Mouse (Mus musculus): ENCODE results near the gene Baiap3. TPM values are rescaled to one million over a fixed set of nuclear protein-coding genes. Genes with fewer than 3 reads are reported as not detected.
"Not testable (repeated sequence)": the region's sequence is repeated elsewhere in the genome, so short reads cannot be mapped to it uniquely, and the experiment has no call there.

The Baiap3 gene
- polyA plus RNA-seq, 1 experiment from 2014 or later = 0.42 TPM

DNA sequence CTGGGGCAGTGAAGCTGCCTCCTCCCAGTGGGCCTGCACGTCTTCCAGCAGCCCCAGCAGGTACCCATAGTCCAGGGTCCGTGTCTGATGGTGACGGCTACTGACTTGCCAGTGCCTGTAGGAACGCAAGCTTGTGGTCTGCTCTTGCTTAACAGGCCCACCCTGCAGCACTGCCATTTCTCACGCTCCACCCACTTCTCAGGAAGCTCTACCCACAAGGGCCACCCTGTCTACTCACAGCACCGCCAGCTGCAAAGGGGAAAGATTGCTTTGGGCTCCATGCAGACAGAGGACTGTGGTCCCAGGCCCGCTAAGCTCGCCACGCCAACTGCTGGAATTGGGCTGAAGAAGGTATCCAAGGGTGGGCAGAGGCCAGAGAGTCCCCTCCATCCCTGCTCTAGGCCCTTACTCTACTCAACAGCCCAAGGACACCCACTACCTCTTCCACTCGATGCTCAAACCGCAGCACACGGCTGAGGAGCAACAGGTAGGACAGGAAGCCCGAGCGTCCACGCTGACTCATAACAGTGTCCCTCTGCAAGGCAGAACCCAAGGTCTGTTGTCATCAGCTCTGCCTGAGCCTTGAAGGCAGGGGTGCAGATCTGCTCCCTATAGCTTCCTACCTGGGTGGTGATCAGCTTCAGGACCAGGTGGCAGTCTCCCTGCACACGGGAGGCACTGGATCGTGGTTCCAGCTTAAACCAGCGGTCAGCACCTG lies 8.0 kb downstream of the Baiap3 start:
- Histone ChIP-seq H3K4me1 (replicated peaks) (no peaks in the 10 kb centered on the region), H3K27me3 (replicated peaks) (peaks cover 57% of the 10 kb centered on the region), H3K4me2 (no peak overlapping the region), H3K27ac (ENCODE audit: poor library complexity, severe bottlenecking) (no peak overlapping the region), H3K4me3 (no peak overlapping the region), H3K9me3 (replicated peaks) (no peaks in the 10 kb centered on the region), H3K9ac (no peak overlapping the region; the same call in 1 of the 2 replicates), H3K36me3 (peaks cover 19% of the 10 kb centered on the region)
- 74% methylated on average over 18 of the region's 18 CpGs for WGBS
- ATAC-seq (ENCODE audit: insufficient number of reproducible peaks, low FRiP score) = no peak

DNA sequence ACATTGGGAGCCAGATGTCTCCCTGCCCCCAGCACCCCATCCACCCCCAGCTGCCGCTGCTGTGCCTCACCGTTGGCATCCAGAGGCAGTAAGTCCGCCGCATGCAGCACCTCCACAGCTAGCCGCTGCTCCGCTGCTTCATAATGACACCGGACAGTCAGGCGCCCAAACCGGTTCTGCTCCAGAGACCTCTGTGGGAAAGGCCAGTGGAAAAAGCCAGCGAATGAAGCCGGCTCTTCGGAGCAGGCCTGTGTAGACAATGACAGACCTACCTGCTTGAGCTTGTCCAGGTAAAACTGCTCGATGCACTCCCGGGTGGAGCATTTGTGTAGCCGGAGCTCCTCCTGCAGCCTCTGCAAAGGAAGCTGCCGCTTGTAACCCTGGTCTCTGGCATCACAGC lies 11.9 kb downstream of the Baiap3 start:
- Histone ChIP-seq H3K27me3 (replicated peaks) (peaks cover 25% of the 10 kb centered on the region), H3K4me2 (no peak overlapping the region), H3K4me1 (replicated peaks) (peaks cover 16% of the 10 kb centered on the region), H3K27ac (ENCODE audit: poor library complexity, severe bottlenecking) (no peak overlapping the region), H3K9me3 (replicated peaks) (no peaks in the 10 kb centered on the region), H3K4me3 (no peak overlapping the region), H3K36me3 (peaks cover 34% of the 10 kb centered on the region), H3K9ac (no peak overlapping the region)
- 80% methylated on average over 16 of the region's 16 CpGs for WGBS
- ATAC-seq (ENCODE audit: insufficient number of reproducible peaks, low FRiP score) = no peak

DNA sequence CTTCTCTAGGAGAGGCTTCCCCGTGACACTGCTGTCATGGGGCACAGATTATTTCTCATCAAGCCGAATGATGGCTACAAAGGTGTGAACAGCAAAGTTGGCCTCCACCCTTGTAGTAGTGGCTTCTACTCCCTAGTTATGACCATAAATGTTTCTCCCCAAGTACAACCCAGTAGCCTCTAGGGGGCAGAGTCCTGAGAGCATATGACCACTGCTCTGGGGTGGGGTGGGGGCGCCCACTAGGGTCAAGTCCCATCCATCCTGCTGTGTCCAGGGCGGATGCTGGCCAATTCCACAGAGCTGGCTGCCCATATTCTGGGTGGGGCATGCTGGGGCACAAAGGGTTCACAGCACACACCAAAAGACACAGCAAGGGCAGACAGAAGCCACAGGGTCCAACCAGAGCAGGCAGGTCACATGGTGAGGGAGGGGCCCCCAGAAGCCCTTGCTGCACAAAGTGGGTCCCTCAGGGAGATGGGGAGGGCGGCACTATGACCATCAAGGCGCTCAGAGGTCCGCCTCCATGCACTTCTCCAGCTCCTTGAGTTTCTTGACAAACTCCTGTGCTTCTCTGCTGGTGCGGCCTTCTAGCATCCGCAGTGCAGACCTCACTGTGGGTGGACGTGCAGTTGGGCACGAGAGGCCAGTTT lies 12.9 kb downstream of the Baiap3 start:
- Histone ChIP-seq H3K4me2 (no peak overlapping the region), H3K4me1 (replicated peaks) (peaks cover 20% of the 10 kb centered on the region), H3K27ac (ENCODE audit: poor library complexity, severe bottlenecking) (no peak overlapping the region), H3K27me3 (replicated peaks) (peaks cover 15% of the 10 kb centered on the region), H3K9ac (no peak overlapping the region), H3K4me3 (no peak overlapping the region), H3K36me3 (peaks cover 34% of the 10 kb centered on the region), H3K9me3 (replicated peaks) (no peaks in the 10 kb centered on the region)
- no peak for ATAC-seq (ENCODE audit: insufficient number of reproducible peaks, low FRiP score)
- 88% methylated on average over 11 of the region's 11 CpGs for WGBS

DNA sequence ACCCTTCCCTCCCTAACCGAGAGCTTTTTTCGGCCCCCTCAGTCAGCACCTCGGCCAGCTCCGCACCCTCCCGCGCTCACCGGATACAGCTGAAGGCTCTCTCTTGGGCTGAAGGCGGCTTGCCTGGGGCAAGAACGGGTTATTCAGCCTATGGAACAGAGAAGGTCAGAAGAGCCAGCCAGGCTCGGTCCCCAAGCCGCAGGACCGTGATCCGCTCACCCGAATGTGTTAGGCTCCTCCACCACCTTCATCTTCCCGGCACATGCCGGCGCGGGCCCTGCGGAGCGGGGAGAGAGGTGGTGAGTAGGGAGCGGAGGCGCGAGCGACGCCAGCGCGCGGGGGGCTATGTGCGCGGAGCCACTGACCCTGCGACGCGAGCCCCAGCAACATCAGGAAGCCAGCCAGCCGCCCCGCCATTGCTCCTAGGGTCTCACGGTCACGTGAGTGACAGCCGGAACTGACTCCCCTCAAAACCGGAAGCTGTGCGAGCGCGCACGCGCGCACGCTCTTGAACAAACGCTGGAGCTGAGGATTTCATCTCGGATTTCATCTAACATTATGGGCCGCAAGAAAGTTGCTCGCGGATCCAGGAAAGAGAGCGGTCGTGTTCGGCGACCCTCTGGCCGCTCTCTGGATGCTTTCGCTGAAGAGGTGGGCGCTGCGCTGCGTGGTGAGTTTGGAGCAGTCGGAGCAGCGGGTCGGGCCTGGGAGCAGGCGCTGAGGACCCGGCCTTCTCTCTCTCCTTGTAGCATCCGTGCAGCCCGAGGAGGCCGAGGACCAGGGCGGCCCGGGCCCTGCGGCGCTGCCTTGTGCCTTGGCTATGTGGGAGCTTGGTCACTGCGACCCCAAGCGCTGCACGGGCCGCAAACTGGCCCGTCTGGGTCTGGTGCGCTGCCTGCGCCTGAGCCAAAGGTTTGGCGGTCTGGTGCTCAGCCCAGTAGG lies 16.2 kb downstream of the Baiap3 start, which contains the start of the genes Gnptg and Tsr3:
TSS of gene Gnptg (minus strand) at position 430 of the 942 bp plus-strand sequence.
TSS of gene Tsr3 (plus strand) at position 476 of the 942 bp plus-strand sequence.
- peak; percentile 88 for ATAC-seq (ENCODE audit: insufficient number of reproducible peaks, low FRiP score)
- WGBS = under 1% methylated on average over 79 of the region's 80 CpGs
- peaks cover 47% of the 10 kb centered on the region for H3K36me3 ChIP-seq

DNA sequence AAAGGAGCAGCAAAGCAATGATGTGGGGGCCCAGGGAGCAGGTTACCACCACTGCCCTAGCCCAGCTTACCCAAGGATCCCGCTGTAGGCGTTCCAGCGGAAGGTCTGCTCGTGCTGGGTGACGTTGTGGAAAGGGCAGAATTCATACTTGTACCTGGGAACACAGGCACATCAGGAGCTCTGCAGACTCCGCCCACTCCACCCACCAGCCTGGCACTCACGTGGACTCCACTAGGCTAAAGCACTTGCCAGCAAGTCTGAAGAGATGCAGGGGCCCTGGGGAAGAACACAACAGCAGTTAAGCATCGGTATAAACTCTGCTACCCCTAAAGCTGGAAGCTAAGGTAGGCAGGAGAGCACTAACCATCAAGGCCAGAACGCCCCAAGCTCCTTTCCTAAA lies 20.5 kb downstream of the Baiap3 start:
- peaks cover 9% of the 10 kb centered on the region for H3K4me1 ChIP-seq (replicated peaks)
- no peak overlapping the region for H3K4me2 ChIP-seq
- H3K27me3 ChIP-seq (replicated peaks) = no peaks in the 10 kb centered on the region
- no peaks in the 10 kb centered on the region for H3K9me3 ChIP-seq (replicated peaks)
- no peak overlapping the region for H3K4me3 ChIP-seq
- no peak overlapping the region for H3K9ac ChIP-seq
- H3K27ac ChIP-seq (ENCODE audit: poor library complexity, severe bottlenecking) = no peak overlapping the region
- H3K36me3 ChIP-seq = peaks cover 31% of the 10 kb centered on the region
- no peak for ATAC-seq (ENCODE audit: insufficient number of reproducible peaks, low FRiP score)
- WGBS = 80% methylated on average over 9 of the region's 9 CpGs

More for the DNA sequence above, 16.2 kb downstream of the Baiap3 start, which contains the start of the genes Gnptg and Tsr3:
- Histone ChIP-seq H3K27me3 (replicated peaks) (no peaks in the 10 kb centered on the region), H3K4me2 (peak within 1 kb of the TSS; percentile 100), H3K4me3 (peak within 1 kb of the TSS; percentile 100), H3K9ac (peak within 1 kb of the TSS; percentile 99), H3K9me3 (replicated peaks) (no peaks in the 10 kb centered on the region), H3K4me1 (replicated peaks) (peaks cover 20% of the 10 kb centered on the region), H3K27ac (ENCODE audit: poor library complexity, severe bottlenecking) (peak within 1 kb of the TSS; percentile 71)

DNA sequence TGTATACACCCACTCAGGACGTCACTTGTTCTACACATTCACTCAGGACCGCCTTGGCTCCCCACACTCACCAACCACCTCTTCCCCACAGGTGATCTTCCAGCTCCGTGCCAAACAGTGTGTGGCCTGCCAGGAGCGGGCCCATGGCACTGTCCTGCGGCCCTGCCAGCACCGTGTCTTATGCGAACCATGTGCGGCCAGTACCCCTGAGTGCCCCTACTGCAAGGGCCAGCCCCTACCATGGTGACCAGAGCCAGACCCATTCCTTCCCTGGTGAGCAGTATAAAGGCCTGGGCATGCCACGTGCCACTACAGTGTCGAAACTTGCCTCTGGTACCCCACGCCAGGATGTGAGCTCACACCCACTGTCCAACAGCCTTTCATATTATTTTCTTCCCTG lies 24.5 kb downstream of the Baiap3 start:
- WGBS = 90% methylated on average over 6 of the region's 11 CpGs
- not testable (repeated sequence) for H3K4me3 ChIP-seq; ATAC-seq (ENCODE audit: insufficient number of reproducible peaks, low FRiP score); H3K4me1 ChIP-seq (replicated peaks); H3K27ac ChIP-seq (ENCODE audit: poor library complexity, severe bottlenecking); H3K9me3 ChIP-seq (replicated peaks); H3K9ac ChIP-seq; H3K4me2 ChIP-seq; H3K27me3 ChIP-seq (replicated peaks)
- H3K36me3 ChIP-seq = peaks cover 50% of the 10 kb centered on the region

DNA sequence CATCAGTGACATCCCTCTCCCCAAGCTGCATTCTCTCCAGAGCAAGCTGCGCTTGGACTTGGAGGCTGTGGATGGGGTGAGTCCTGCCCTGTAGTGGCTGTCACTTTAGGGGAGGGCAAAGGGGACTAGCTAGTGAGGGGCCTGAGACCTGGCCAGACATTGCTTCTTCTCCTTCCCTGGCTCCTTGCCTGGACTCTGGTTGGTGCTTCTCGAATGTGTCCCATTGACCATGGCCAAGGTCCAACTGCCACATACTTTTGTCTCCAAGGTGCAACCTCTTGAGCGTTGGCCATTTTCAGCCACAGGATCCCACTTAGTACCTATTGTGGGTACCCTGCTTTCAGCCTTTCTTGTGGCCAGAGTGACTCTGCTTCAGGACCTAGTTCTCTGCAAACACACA lies 25.5 kb downstream of the Baiap3 start:
- Histone ChIP-seq H3K9ac (no peak overlapping the region), H3K4me2 (no peak overlapping the region), H3K4me1 (replicated peaks) (no peaks in the 10 kb centered on the region), H3K9me3 (replicated peaks) (no peaks in the 10 kb centered on the region), H3K27ac (ENCODE audit: poor library complexity, severe bottlenecking) (no peak overlapping the region), H3K36me3 (peaks cover 52% of the 10 kb centered on the region), H3K27me3 (replicated peaks) (no peaks in the 10 kb centered on the region), H3K4me3 (no peak overlapping the region)
- ATAC-seq (ENCODE audit: insufficient number of reproducible peaks, low FRiP score) = no peak
- WGBS = 86% methylated on average over 3 of the region's 3 CpGs

DNA sequence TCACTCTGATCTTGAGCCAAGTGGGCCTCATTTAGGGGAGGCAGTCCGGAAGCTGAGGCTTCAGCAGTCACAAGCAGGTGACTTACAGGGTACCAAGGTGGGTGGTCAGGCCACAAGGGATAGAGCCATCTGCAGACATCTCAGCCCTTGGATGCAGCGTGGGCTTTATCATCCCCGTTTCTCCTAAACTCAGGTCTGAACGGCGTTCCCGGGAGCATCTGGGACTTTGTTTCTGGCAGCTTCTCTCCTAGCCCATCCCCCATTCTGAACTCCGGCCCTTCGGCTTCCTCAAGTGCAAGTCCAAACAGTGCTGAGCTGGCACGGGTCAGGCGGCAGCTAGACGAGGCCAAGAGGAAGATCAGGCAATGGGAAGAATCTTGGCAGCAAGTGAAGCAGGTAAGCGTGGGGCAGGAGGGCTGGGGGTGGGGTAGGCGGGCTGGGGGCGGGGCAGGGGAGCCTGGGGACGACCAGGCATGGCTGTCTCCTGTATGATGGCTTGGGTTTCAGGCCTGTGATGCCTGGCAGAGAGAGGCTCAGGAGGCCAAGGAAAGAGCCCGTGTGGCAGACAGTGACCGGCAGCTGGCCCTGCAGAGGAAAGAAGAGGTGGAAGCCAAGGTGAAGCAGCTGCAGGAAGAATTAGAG lies 26.0 kb downstream of the Baiap3 start:
- not testable (repeated sequence) for H3K9ac ChIP-seq; H3K27me3 ChIP-seq (replicated peaks); H3K4me2 ChIP-seq; H3K27ac ChIP-seq (ENCODE audit: poor library complexity, severe bottlenecking); ATAC-seq (ENCODE audit: insufficient number of reproducible peaks, low FRiP score); H3K4me1 ChIP-seq (replicated peaks); H3K4me3 ChIP-seq; H3K9me3 ChIP-seq (replicated peaks)
- WGBS = 80% methylated on average over 17 of the region's 17 CpGs
- H3K36me3 ChIP-seq = peaks cover 49% of the 10 kb centered on the region

DNA sequence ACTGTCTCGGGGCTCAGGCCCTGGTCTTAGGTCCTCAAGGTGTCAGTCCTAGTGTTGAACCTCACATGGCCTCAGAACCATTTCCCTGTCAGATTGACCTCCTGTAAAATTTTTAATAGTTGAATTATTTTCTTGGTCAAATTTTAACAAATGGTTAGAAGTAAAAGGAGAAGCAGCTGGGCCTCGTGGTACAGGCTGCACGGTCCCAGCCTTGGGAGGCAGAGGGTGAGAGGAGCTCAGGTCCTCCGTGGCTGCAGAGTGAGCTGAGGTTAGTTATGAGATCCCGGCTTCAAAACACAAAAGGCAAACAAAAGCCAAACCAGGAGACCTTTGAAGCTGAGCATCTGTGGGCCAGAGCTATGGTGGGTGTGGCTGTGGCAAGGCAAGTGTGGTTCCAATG lies 28.2 kb downstream of the Baiap3 start:
- Histone ChIP-seq H3K4me2 (no peak overlapping the region), H3K36me3 (peaks cover 41% of the 10 kb centered on the region), H3K9ac (no peak overlapping the region), H3K4me1 (replicated peaks) (no peaks in the 10 kb centered on the region), H3K27me3 (replicated peaks) (no peaks in the 10 kb centered on the region), H3K27ac (ENCODE audit: poor library complexity, severe bottlenecking) (no peak overlapping the region), H3K4me3 (no peak overlapping the region), H3K9me3 (replicated peaks) (no peaks in the 10 kb centered on the region)
- WGBS = 89% methylated on average over 5 of the region's 5 CpGs
- no peak for ATAC-seq (ENCODE audit: insufficient number of reproducible peaks, low FRiP score)

DNA sequence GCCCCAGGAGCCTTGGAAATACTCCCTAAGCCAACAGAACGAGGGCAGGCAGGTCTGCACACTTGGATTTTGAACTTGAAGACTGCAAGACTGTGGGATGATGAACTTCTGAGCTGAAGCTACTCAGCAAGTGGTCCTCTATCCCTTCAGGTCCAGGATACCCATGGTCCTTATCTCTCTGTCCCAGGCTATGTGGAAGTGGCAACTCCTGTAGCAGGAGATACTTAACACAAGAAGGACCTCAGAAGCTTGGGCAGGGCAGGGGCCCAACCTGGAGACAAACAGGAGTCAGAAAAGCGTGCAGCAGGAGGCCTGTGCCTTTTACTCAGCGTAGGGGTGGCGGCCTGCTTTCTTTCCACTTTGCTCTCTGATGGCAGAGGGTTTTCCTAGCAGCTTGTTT lies 30.5 kb downstream of the Baiap3 start:
- Histone ChIP-seq H3K36me3 (peaks cover 31% of the 10 kb centered on the region), H3K4me3 (no peak overlapping the region), H3K4me2 (no peak overlapping the region), H3K27ac (ENCODE audit: poor library complexity, severe bottlenecking) (no peak overlapping the region), H3K9ac (no peak overlapping the region), H3K27me3 (replicated peaks) (no peaks in the 10 kb centered on the region), H3K9me3 (replicated peaks) (no peaks in the 10 kb centered on the region), H3K4me1 (replicated peaks) (peaks cover 16% of the 10 kb centered on the region)
- 78% methylated on average over 4 of the region's 4 CpGs for WGBS
- no peak for ATAC-seq (ENCODE audit: insufficient number of reproducible peaks, low FRiP score)

Measured in heart, embryonic 12.5 days (tissue).